ENCODE assay signal across 21 mouse cellular contexts in the genomic region with DNA sequence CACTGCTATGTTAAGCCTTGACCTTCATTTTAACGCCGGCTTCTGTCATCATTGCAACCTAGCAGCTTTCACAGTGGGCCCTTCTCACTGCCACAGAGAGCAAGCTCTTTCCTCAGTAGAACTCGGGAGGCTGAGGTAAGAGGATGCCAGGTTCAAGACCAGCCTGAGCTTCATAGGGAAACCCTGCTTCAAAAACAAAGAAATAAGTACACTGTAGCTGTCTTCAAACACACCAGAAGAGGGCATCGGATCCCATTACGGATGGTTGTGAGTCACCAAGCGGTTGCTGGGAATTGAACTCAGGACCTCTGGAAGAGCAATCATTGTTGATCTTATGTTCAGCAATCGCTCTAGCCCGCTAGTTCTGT.
"Had no signal": no experiment of that assay in that cellular context is flagged by ENCODE, and none has a peak within 500 bp of the region (broad histone marks: within the 10 kb centered on the region; RNA-seq: fewer than 3 reads in every experiment).

No protein-coding gene starts in this region.

- H3K9me3 ChIP-seq: kidney, embryonic 15.5 days; lung, embryonic 15.5 days; midbrain, embryonic 10.5 days; midbrain, embryonic 15.5 days; neural tube, embryonic 12.5 days; neural tube, embryonic 15.5 days; stomach, embryonic 15.5 days had no signal

- DNase-seq: kidney, postnatal 10 days; kidney, postnatal 36 days; layer of hippocampus, postnatal 36 days; lung, adult 18-20 months; lung, postnatal 10 days; lung, postnatal 36 days; right cerebral cortex, adult 18-20 months; right cerebral cortex, postnatal 14 days; spleen, adult 18-20 months; thymus, postnatal 25 days had no signal

- H3K4me1 ChIP-seq: lung, embryonic 15.5 days; midbrain, embryonic 10.5 days; midbrain, embryonic 15.5 days; neural tube, embryonic 12.5 days; stomach, embryonic 15.5 days had no signal

- H3K4me3 ChIP-seq: kidney, embryonic 15.5 days; left cerebral cortex, adult 2 months; lung, embryonic 15.5 days; megakaryocyte, embryonic 14.5 days; midbrain, embryonic 10.5 days; midbrain, embryonic 15.5 days; neural tube, embryonic 12.5 days; neural tube, embryonic 15.5 days; stomach, embryonic 15.5 days had no signal

- ATAC-seq: midbrain, embryonic 15.5 days had no signal

- H3K27me3 ChIP-seq: kidney, embryonic 15.5 days; lung, embryonic 15.5 days; midbrain, embryonic 15.5 days; neural tube, embryonic 12.5 days; neural tube, embryonic 15.5 days; stomach, embryonic 15.5 days had no signal

- H3K36me3 ChIP-seq: kidney, embryonic 15.5 days; lung, embryonic 15.5 days; midbrain, embryonic 10.5 days; midbrain, embryonic 15.5 days; neural tube, embryonic 12.5 days; neural tube, embryonic 15.5 days; stomach, embryonic 15.5 days had no signal

- H3K4me2 ChIP-seq: kidney, embryonic 15.5 days; liver, embryonic 11.5 days; lung, embryonic 15.5 days; midbrain, embryonic 15.5 days; neural tube, embryonic 12.5 days; neural tube, embryonic 15.5 days; stomach, embryonic 15.5 days had no signal

- H3K9ac ChIP-seq: kidney, embryonic 15.5 days; liver, embryonic 14.5 days; lung, embryonic 15.5 days; midbrain, embryonic 15.5 days; neural tube, embryonic 12.5 days; neural tube, embryonic 15.5 days; stomach, embryonic 15.5 days had no signal

- H3K27ac ChIP-seq: kidney, embryonic 15.5 days; left cerebral cortex, adult 2 months; liver, embryonic 14.5 days; lung, embryonic 15.5 days; midbrain, embryonic 10.5 days; midbrain, embryonic 15.5 days; neural tube, embryonic 12.5 days; neural tube, embryonic 15.5 days; stomach, embryonic 15.5 days had no signal
